Mouse (Mus musculus) hindbrain, embryonic 15.5 days (tissue): ENCODE results near the gene Gxylt2. TPM values are rescaled to one million over a fixed set of nuclear protein-coding genes. Genes with fewer than 3 reads are reported as not detected.

ENCODE experiments used
- ATAC-seq: fragments of 200-750 bp; cut with Nextera tagmentation; 2 replicates; pipeline ENCODE4 v1.8.0; 2017; ENCODE audit warnings: low read depth, moderate number of reproducible peaks, moderate TSS enrichment; ENCODE audit not compliant: low FRiP score
- H3K27ac ChIP-seq: fragments of 300-500 bp; sonication (generic); replicated peaks from 2 replicates; pipeline ENCODE4 v1.5.1; 2015; ENCODE audit warnings: mild to moderate bottlenecking, inconsistent platforms
- H3K27me3 ChIP-seq: fragments of 300-500 bp; sonication (generic); 2 replicates; pipeline ENCODE4 v1.6.1; 2015; ENCODE audit warnings: control low read depth, inconsistent platforms
- H3K36me3 ChIP-seq: fragments of 300-500 bp; sonication (generic); 2 replicates; pipeline ENCODE4 v1.6.1; 2015; ENCODE audit warnings: control low read depth, inconsistent platforms
- H3K4me1 ChIP-seq: fragments of 300-500 bp; sonication (generic); replicated peaks from 2 replicates; pipeline ENCODE4 v1.6.1; 2015; ENCODE audit warnings: control low read depth, inconsistent platforms
- H3K4me2 ChIP-seq: fragments of 300-500 bp; sonication (generic); 2 replicates; pipeline ENCODE4 v1.6.1; 2015; ENCODE audit warnings: moderate library complexity, mild to moderate bottlenecking, inconsistent platforms
- H3K4me3 ChIP-seq: fragments of 300-500 bp; sonication (generic); 2 replicates; pipeline ENCODE4 v1.5.1; 2015; ENCODE audit warnings: mild to moderate bottlenecking, inconsistent platforms
- H3K9ac ChIP-seq: fragments of 300-500 bp; sonication (generic); 2 replicates; pipeline ENCODE4 v1.6.1; 2015; ENCODE audit warnings: inconsistent platforms
- H3K9me3 ChIP-seq: fragments of 300-500 bp; sonication (generic); 2 replicates; pipeline ENCODE4 v1.6.1; 2016; ENCODE audit warnings: control low read depth, inconsistent platforms
- WGBS: fragments of 180-500 bp; shearing (Covaris S2); methylation state at CpG from one replicate; pipeline ENCODE4 v1.1.7; 2015; 5-methylcytosine and 5-hydroxymethylcytosine counted together
- polyA plus RNA-seq: library from polyadenylated mRNA; unstranded; fragments of >200 nt; fragmentation: Nextera tagmentation; extraction: Ambion mirVana; gene quantifications from 2 replicates; pipeline ENCODE4 v1.2.1, GENCODE M21; 2015

Gene Gxylt2
- polyA plus RNA-seq, 1 experiment from 2014 or later = 2.1 TPM

DNA sequence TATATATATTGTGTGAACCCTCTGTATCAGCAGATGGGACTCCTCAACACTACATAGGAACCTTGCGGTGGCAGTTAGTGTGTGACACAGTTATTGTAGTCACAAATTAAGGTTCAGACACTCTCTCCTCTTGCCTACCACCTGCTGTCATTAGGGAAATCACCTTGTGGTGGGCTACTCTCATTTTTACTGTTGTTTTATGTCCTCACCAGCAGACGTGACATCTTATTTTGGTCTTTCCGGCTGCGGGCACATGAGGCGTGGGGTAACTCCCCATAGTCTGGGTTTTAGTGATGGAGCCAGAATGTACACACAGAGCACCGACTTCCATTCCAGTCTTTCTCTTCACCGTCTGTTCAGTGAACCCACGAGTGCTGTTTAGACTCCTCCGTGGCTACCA lies 102.7 kb downstream of the Gxylt2 start:
- no peaks in the 10 kb centered on the region for H3K27me3 ChIP-seq
- H3K4me2 ChIP-seq = no peak overlapping the region
- no peaks in the 10 kb centered on the region for H3K36me3 ChIP-seq
- no peaks in the 10 kb centered on the region for H3K9me3 ChIP-seq
- H3K27ac ChIP-seq = no peak overlapping the region
- no peak overlapping the region for H3K9ac ChIP-seq
- no peak overlapping the region for H3K4me3 ChIP-seq
- H3K4me1 ChIP-seq = no peaks in the 10 kb centered on the region
- no peak for ATAC-seq
- 93% methylated on average over 9 of the region's 9 CpGs for WGBS

GRCm38 (mm10) chr6:100807746-100808145 lies 103.2 kb downstream of the Gxylt2 start:
- WGBS = 71% methylated on average over 1 of the region's 1 CpGs
- no peaks in the 10 kb centered on the region for H3K4me1 ChIP-seq
- H3K36me3 ChIP-seq = no peaks in the 10 kb centered on the region
- H3K9me3 ChIP-seq = no peaks in the 10 kb centered on the region
- no peak overlapping the region for H3K9ac ChIP-seq
- ATAC-seq = no peak
- no peak overlapping the region for H3K4me2 ChIP-seq
- H3K27ac ChIP-seq = no peak overlapping the region
- H3K27me3 ChIP-seq = no peaks in the 10 kb centered on the region
- H3K4me3 ChIP-seq = no peak overlapping the region

DNA sequence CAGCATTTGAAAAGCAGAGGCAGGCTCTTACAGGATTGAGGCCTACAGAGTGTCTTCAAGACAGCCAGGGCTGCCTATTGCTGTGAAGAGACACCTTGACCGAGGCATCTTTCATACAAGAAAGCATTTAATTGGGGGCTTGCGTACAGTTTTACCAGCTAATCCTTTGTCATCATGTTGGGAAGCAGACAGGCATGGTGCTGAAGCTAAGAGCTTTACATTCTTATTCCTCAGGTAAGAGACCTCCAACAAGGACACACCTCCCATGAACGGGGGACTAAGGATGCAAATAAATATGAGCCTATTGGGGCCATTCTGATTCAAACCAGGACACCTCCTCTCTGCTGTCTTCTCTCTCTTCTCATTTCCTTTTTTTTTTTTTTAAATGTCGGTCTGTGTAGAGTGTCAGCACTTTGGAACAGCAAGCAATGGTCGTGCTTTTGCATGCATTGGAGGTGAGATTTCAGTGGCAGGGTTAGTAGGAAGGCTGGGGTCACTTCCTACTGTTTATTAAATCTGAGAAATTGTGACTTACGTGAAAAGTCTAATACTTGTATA lies 103.8 kb downstream of the Gxylt2 start:
- Histone ChIP-seq H3K4me2 (no peak overlapping the region), H3K9ac (no peak overlapping the region), H3K4me1 (no peaks in the 10 kb centered on the region), H3K27ac (no peak overlapping the region), H3K36me3 (no peaks in the 10 kb centered on the region), H3K9me3 (no peaks in the 10 kb centered on the region), H3K27me3 (no peaks in the 10 kb centered on the region), H3K4me3 (no peak overlapping the region)
- 91% methylated on average over 6 of the region's 6 CpGs for WGBS
- ATAC-seq = no peak

DNA sequence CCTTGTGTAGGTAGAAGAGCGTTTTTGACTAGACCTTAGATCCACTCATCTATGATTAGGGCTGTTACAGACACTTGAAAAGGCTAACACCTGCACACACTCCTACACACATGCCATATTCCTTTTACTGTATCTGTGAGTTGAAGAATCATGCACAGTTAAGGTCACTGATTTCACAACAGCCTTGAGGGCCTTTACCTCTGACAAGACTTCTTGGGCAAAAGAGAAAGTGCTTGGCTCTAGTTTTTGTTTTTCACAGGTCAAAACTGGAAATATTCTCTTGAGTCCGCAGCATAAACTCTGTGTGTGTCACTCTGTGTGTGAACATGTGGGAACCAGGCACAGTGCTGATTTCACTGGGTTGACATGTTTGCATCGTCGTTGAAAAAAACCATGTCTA lies 105.6 kb downstream of the Gxylt2 start:
- H3K9ac ChIP-seq = no peak overlapping the region
- H3K4me1 ChIP-seq = no peaks in the 10 kb centered on the region
- H3K4me3 ChIP-seq = no peak overlapping the region
- 95% methylated on average over 4 of the region's 4 CpGs for WGBS
- ATAC-seq = no peak
- H3K36me3 ChIP-seq = no peaks in the 10 kb centered on the region
- no peak overlapping the region for H3K4me2 ChIP-seq
- no peak overlapping the region for H3K27ac ChIP-seq
- H3K27me3 ChIP-seq = no peaks in the 10 kb centered on the region
- no peaks in the 10 kb centered on the region for H3K9me3 ChIP-seq

DNA sequence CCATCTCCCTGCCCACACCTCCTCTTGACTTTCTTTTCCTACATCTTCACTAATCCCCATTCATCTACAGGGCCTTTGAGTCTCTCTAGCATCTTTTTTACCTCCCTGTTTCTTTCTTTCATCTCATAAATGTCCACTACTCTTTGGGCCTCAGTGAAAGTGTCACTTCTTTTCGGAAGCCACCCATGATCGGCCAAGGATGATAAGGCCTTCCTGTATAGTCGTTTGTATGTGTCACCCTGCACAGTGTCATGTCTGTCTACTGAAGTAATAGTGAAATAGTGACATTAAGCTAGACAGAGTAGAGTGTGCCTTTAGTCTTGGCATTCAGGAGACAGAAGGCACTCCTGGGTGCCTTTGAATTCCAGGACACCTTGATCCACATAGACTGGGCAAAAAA lies 107.2 kb downstream of the Gxylt2 start:
- no peak overlapping the region for H3K27ac ChIP-seq
- 92% methylated on average over 3 of the region's 3 CpGs for WGBS

DNA sequence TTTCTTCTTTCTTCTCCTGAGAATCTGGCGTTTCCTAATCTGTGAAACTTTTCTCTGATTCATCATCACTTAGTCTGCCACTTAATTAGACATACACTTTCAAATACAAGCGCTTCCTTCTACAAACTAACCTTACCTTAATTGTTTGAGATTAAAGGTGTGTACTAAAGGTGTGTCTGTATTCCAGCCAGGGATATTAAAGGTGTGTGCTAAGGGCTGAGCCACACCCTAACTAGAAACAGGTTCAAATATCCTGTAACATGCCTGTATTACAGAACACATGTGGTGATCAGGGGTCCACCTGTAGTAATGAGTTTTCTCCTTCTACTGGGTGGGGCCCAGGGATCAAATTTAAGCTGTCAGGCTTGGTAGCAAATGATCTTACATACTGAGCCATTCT lies 116.8 kb downstream of the Gxylt2 start:
- Histone ChIP-seq H3K27ac (no peak overlapping the region), H3K9me3 (no peaks in the 10 kb centered on the region), H3K36me3 (no peaks in the 10 kb centered on the region), H3K4me2 (no peak overlapping the region), H3K4me1 (no peaks in the 10 kb centered on the region), H3K27me3 (no peaks in the 10 kb centered on the region), H3K4me3 (no peak overlapping the region), H3K9ac (no peak overlapping the region)
- 84% methylated on average over 2 of the region's 2 CpGs for WGBS
- no peak for ATAC-seq

More for the DNA sequence above, 107.2 kb downstream of the Gxylt2 start:
- Histone ChIP-seq H3K9me3 (no peaks in the 10 kb centered on the region), H3K4me2 (no peak overlapping the region), H3K4me3 (no peak overlapping the region), H3K27me3 (no peaks in the 10 kb centered on the region), H3K36me3 (no peaks in the 10 kb centered on the region), H3K4me1 (no peaks in the 10 kb centered on the region), H3K9ac (no peak overlapping the region)
- no peak for ATAC-seq

- Histone ChIP-seq H3K9me3 (no peaks in the 10 kb centered on the region), H3K9ac (no peak overlapping the region), H3K36me3 (no peaks in the 10 kb centered on the region), H3K4me1 (no peaks in the 10 kb centered on the region), H3K27me3 (no peaks in the 10 kb centered on the region), H3K4me2 (no peak overlapping the region), H3K4me3 (no peak overlapping the region), H3K27ac (no peak overlapping the region)
- no peak for ATAC-seq
- WGBS = 82% methylated on average over 1 of the region's 1 CpGs
Observed at GRCm38 (mm10) chr6:100823356-100823755, 118.8 kb downstream of the Gxylt2 start.

- H3K4me2 ChIP-seq = no peak overlapping the region
- no peak for ATAC-seq
- H3K36me3 ChIP-seq = no peaks in the 10 kb centered on the region
- H3K27ac ChIP-seq = no peak overlapping the region
- no peak overlapping the region for H3K9ac ChIP-seq
- 71% methylated on average over 7 of the region's 7 CpGs for WGBS
- H3K4me3 ChIP-seq = no peak overlapping the region
- no peaks in the 10 kb centered on the region for H3K27me3 ChIP-seq
- no peaks in the 10 kb centered on the region for H3K9me3 ChIP-seq
- no peaks in the 10 kb centered on the region for H3K4me1 ChIP-seq
Observed at GRCm38 (mm10) chr6:100824381-100824965, 119.9 kb downstream of the Gxylt2 start.

DNA sequence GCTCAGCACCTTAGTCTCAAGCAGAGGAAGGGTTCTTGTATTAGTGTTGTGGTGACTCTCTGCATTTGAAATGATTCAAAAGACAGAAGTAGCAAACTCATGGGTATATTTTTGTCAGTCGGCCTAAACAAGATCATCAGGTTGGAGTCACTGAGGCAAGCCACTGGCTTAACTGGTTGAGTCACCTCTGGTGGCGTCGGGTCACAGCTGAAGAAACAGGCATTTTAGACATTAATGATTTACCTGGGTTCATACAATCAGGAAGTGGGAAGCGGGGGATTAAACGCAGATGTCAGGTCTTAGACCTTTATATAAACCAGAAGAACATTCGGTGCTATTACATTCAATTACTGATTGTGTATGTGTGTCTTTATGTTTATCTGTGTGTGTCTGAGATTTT lies 121.5 kb downstream of the Gxylt2 start:
- no peaks in the 10 kb centered on the region for H3K36me3 ChIP-seq
- no peak overlapping the region for H3K9ac ChIP-seq
- no peak overlapping the region for H3K4me3 ChIP-seq
- no peak overlapping the region for H3K4me2 ChIP-seq
- no peaks in the 10 kb centered on the region for H3K27me3 ChIP-seq
- WGBS = 91% methylated on average over 6 of the region's 6 CpGs
- no peak overlapping the region for H3K27ac ChIP-seq
- no peaks in the 10 kb centered on the region for H3K9me3 ChIP-seq
- H3K4me1 ChIP-seq = no peaks in the 10 kb centered on the region
- no peak for ATAC-seq

DNA sequence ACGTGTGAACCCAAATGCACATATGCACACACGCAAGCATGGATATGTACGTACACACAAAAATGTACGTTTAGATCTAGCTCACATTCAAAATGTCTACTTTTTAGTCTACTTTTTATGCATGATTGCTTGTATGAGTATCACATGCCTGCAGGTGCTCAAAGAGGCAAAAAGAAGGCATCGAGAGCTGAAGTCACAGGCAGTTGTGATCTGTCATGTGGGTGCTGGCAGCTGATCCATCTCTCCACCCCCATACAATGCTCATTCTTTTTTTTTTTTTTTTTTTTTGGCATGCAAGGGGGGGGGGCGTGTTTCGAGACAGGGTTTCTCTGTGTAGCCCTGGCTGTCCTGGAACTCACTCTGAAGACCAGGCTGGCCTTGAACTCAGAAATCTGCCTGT lies 124.0 kb downstream of the Gxylt2 start:
- no peaks in the 10 kb centered on the region for H3K4me1 ChIP-seq
- H3K9ac ChIP-seq = no peak overlapping the region
- H3K4me2 ChIP-seq = no peak overlapping the region
- no peak overlapping the region for H3K27ac ChIP-seq
- H3K4me3 ChIP-seq = no peak overlapping the region
- no peaks in the 10 kb centered on the region for H3K27me3 ChIP-seq
- no peak for ATAC-seq
- H3K9me3 ChIP-seq = no peaks in the 10 kb centered on the region
- no peaks in the 10 kb centered on the region for H3K36me3 ChIP-seq
- 91% methylated on average over 7 of the region's 7 CpGs for WGBS

DNA sequence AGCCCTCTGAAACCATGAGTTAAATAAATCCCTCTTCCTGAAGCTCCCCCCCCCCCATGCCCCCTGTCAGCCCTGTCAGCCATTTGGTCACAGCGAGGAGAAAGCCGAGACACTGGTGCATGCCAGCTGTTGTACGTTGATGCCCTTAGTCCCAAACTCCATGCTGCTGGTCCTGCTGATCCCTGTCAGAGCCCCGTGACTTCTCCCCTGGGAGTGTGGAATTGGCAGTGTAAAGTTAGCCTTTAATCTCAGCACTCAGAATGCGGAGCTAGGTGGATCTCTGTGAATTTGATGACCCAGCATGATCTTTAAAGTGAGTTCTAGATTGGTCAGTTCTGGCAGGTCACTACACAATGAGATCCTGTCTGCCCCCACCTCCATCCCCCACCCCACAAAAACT lies 125.2 kb downstream of the Gxylt2 start:
- Histone ChIP-seq H3K4me2 (no peak overlapping the region), H3K9me3 (no peaks in the 10 kb centered on the region), H3K36me3 (no peaks in the 10 kb centered on the region), H3K4me3 (no peak overlapping the region), H3K9ac (no peak overlapping the region), H3K27me3 (no peaks in the 10 kb centered on the region), H3K27ac (no peak overlapping the region), H3K4me1 (peaks cover 4% of the 10 kb centered on the region)
- ATAC-seq = no peak
- 81% methylated on average over 5 of the region's 5 CpGs for WGBS

DNA sequence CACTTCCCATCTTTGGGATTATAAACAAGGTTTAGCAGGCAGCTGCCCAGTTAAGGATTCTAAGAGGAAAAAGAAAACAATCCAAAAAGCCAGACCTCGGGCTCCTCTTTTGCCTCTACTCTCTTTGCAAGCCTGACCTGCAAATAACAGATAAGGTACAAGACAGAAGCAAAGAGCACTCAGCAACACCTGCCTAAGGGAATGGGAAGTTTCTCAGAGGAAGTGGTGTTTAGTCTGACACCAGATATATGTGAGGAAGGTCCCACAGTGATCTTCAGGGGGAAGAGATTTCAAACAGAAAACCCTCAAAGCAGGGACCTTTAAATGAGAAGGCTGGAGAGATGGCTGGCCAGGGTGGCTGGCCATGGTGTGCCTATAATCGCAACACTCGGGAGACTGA lies 126.7 kb downstream of the Gxylt2 start:
- H3K4me3 ChIP-seq = no peak overlapping the region
- no peak overlapping the region for H3K4me2 ChIP-seq
- no peaks in the 10 kb centered on the region for H3K27me3 ChIP-seq
- 89% methylated on average over 3 of the region's 3 CpGs for WGBS
- peaks cover 9% of the 10 kb centered on the region; the same call in 1 of the 2 replicates for H3K36me3 ChIP-seq
- no peak for ATAC-seq
- H3K9me3 ChIP-seq = no peaks in the 10 kb centered on the region
- H3K27ac ChIP-seq = no peak overlapping the region
- H3K9ac ChIP-seq = no peak overlapping the region
- peaks cover 18% of the 10 kb centered on the region for H3K4me1 ChIP-seq

GRCm38 (mm10) chr6:100831751-100832150 lies 127.2 kb downstream of the Gxylt2 start:
- Histone ChIP-seq H3K36me3 (peaks cover 13% of the 10 kb centered on the region), H3K4me1 (peaks cover 21% of the 10 kb centered on the region), H3K27ac (no peak overlapping the region), H3K4me2 (no peak overlapping the region), H3K9me3 (no peaks in the 10 kb centered on the region), H3K27me3 (no peaks in the 10 kb centered on the region), H3K9ac (no peak overlapping the region), H3K4me3 (no peak overlapping the region)
- 88% methylated on average over 6 of the region's 6 CpGs for WGBS
- no peak for ATAC-seq
